Mouse (Mus musculus): ENCODE results near the gene Sgcd.

Sgcd gene

DNA sequence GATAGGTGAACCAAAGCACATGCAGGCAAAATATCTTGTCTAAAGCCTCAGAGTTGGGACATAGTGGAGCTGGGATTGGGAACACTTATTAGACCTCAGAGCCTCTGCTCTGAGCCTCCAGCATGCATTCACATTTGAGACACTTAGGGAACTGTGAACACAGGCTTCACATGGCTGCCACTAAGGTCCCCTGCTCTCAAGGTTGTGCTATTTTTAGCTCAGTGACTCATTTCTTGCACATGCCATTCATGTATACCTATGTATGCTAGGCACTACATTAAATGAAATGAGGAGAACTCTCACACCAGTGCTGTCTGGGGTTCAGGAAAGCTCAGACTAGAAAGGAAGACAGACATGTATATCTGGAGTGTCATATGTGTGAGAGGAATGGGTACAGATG lies 974.5 kb downstream of the Sgcd start:
- ATAC-seq (ENCODE audit: low TSS enrichment), result no peak

DNA sequence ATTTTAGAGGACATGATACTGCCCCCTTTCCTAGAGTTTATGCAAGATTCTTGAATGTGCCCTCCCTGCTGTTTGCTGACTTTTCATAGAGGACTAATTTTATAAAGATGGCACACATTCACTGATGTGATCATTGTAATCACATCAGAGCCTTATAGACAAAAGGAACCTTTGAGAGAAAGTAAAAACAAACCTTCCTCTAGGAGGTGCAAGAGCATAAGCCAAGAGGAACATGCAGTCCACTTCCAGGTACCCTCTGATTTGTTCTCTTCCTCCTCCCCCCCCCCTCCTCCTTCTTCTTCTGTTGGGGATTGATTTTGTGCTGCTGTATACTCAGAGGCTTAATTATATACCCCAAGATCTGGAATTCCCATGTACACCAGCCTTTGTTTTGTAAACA lies 978.6 kb downstream of the Sgcd start:
- ATAC-seq (ENCODE audit: low TSS enrichment), result no peak

DNA sequence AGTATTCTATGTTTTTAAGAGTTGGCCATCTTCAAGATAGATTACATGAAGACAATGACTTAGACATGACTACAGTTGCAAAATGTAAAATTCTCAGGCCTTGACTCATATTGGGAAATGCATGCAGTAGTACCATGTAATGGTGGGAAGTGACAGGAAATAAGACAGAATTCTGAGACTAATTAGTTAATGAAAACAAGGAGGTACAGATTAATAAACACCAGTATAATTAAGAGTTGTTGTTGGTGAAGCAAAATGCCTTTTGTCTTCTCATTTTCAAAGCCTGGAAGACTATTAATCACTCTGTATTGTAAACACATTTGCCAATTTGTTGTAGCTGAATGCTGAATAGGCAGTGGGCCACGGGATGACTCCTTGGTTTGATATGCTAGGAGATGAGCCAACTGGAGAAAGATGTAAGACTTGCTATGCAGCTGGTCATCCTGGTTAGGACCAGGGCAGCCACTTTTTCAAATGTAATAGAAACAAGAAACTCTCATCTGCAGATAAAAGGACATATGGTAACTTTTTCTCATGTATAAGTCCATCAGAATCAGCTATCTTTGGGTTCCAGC lies 983.4 kb downstream of the Sgcd start:
- no peak for ATAC-seq (ENCODE audit: low TSS enrichment)

DNA sequence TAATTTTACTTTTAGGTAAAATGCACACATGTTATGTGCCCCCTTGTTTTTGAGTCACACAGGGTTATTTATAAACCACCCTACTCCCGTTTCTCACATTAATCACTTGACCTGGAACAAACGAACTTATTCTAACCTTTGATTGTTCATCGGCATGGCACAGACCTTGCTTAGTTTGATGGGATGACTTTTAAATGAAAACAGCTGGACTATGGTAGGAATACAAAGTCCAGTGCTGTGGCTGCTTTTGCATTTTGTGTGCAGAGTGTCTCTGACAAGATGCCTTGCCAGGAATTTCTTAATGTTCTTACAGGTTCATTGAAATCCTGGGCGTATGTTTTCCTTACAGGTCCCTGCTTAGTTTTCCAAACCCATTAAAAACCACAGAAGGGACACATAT lies 1049.5 kb downstream of the Sgcd start:
- no peak for ATAC-seq (ENCODE audit: low TSS enrichment)

DNA sequence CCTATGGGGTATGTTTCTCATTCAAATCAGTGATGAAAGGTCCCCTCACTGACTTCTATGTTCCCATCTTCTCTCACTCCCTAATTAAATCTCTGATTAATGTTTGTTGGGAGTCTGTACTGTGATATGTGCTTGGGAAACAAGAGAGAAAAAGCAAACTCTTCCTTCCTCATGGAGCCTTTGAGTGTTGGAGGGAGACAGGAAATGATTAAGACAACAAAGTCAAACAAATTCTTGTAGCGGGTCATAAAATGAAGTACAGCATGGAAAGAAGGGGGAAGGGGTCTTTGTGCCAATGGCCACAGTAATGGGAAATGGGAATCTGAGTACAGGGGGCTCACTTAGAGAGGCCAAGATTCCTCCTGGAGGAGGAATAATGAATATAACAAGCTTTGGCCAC lies 1063.8 kb downstream of the Sgcd start:
- ATAC-seq (ENCODE audit: low TSS enrichment), result no peak

DNA sequence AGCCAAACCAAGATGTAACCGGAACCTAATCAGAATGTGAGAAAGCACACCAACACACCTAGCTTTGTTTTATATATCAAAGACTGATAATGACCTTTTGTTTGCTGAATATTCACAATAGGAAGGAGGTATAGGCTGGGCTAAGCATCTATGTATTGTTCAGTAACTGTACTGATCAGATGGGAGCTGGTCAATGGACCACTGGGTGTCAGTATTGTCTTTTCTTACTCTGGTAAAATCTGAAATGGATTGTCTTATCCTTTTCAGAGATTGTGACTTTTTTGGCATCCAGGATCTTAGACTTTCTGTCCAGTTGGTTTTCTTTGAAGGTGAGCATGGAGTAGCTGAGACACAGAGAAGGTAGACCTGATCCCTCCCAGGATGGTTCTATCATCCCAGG lies 1068.5 kb downstream of the Sgcd start:
- ATAC-seq (ENCODE audit: low TSS enrichment), result peak; percentile 70

DNA sequence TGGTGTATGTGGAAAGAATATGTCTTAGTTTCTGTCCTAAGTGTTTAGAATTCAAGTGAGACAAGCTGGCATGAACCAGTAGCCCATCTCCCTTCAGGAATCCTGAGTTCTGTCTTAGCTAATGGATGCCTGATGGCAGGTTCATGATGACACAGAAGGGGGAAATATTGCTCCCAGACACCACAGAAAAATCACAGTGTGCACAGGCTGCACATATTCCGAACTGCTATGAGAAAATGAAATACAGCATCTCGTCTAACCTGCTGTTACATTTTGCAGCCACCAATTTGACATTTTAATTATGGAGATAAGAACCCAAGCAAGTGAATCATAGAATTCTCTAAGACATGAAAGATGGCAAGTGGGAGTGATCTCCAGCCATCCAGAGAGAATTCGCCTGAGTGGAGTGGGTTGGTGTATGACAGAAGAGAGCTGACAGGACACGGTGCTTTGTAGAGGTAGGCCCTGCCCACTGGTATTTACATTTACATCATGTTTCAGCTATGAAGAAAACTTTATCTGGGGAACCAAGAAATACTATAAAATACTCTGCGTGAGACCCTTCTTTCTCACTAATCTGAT lies 1076.0 kb downstream of the Sgcd start:
- ATAC-seq (ENCODE audit: low TSS enrichment), result peak; percentile 91

DNA sequence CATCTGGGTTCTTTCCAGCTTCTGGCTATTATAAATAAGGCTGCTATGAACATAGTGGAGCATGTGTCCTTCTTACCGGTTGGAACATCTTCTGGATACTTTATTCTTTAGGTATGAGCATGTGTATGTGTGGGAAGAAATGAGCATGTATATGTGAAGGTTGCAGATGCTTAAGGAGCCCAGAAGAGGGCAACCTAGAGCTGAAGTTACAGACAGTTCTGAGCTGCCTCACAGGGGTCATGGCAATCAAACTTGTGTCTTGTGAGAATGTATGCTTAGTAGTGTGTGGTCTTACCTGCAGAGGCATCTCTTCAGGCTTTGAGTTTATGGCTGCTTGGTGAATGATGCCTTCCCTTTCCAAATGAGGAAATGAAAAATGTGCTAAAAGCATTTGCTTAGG lies 1084.5 kb downstream of the Sgcd start:
- no peak for ATAC-seq (ENCODE audit: low TSS enrichment)

DNA sequence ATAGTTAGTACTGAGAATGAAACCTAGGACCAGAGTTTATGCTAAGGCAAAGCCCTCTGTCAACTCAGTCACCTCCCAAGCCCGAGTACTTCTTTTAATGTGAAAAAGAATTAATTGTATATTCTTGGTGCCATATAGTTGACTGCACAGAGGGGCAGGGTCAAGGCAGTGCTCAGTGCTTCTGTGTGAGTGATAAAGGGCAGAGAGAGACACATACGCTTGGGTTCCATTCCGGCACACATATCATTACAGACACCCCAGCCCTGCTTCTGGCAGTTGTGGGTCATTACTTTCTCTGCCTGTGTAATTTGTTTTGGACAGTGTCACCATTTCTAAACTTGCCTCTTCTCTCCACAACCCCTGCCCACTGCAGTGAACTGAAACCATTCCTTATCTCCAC lies 1099.7 kb downstream of the Sgcd start:
- ATAC-seq (ENCODE audit: low TSS enrichment), result no peak

DNA sequence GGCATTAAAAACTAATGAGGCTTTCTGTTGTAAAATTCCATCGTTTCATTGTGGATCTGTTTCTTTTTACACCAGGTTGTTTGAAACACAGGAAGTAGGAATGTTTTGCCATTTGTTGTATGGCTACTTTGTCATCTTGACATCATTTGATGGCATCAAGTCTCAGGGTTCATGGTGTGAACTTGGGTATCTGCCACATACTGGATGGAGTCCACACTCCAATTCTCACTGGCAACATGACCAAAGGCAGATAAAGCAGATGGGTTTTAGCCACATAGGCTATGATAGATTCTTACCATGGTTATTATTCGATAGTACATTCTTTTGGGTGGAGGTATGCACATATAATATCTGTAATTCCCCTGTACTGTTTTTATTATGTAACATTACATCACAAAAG lies 1106.3 kb downstream of the Sgcd start:
- ATAC-seq (ENCODE audit: low TSS enrichment), result no peak

DNA sequence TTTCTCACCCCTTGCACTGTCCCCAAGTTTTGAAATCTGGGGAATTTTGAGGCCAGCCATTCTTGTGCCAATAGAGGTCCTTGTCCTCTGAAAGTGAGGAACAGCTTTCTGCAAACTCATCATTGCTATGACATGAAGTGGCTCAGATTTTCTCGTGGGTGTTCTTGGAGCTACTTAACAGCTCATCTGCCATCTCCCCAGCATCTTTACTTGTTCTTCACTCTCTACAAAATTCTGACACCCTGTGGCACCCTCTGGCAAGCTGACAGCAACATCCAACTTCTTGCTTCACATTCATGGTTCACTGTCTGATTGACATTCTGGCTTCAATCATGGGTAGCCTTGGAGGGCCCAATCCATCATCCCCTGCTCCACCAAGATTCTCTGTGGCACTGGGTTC lies 1113.0 kb downstream of the Sgcd start:
- ATAC-seq (ENCODE audit: low TSS enrichment), result peak; percentile 67

DNA sequence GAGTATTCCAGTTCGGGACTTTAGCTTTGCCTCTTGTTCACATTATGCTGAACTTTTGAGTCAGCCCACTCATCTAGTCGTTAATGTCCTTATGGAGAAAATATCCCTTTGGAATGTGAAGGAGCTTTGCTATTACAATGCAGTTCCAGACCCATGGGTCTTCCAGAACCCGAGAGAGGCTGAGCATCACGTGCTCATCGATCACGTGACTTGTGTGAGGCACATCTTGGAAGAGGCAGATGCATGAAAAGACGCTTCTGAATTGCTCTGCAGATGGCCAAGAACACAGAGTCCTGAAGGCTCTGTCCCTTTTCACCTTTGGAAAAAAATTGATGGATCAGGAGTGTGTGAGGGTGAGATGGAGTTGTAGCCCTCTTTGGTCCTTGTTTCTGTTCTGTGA lies 1120.2 kb downstream of the Sgcd start:
- ATAC-seq (ENCODE audit: low TSS enrichment), result no peak

DNA sequence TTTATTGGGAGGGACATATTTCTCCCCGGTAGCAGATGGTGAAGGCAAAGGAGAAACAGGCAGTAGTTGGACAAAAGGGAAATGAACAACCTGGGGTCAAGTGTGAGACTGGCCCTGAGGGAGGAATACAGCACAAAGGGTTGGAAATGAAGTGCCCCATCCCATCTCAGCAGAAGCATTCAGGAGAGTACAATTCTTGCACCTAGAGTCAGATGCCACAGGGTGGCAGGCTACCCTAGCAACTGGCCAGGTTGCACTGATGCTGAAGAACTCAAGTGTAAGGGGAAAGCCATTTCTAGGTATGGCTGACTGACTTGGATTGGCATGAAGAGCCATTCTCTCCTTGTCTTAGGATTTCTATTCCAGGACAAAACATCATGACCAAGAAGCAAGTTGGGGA lies 1124.0 kb downstream of the Sgcd start:
- ATAC-seq (ENCODE audit: low TSS enrichment), result peak; percentile 94

DNA sequence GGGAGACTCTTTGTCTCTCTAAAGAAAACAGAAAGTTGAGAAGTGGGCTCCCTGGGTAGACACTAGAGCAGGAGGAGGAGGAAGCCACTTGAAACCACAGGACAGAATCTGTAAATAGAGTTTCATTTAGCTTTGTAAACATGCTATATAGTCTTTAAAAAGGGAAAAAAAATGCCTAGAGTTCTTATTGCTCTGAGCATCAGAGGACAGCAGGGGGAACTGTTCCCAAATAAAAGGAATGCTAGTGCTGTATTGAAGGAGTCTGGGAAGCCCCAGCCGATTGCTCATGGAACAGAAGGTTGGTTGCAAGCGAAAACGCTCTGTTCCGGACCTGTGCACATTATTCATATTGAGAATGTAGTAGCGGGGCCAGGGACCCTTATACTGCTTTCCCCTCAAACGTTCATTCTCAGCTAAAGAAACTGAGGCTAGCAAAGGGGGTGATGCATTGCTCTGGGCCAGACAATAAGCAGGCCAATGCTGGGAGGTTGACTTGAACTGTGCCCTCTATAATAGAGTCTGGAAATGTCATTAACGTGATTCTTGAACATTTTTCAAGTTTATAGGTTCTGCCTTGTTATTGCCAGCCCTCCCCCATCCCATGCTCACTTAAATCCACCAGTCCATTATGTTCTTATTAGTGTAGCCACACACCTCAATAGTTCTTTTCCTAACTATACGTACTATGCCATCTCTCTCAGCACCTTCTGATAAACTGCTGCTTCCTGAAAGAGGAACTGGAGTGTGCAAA lies 1140.4 kb downstream of the Sgcd start:
- ATAC-seq (ENCODE audit: low TSS enrichment), result peak; percentile 76

DNA sequence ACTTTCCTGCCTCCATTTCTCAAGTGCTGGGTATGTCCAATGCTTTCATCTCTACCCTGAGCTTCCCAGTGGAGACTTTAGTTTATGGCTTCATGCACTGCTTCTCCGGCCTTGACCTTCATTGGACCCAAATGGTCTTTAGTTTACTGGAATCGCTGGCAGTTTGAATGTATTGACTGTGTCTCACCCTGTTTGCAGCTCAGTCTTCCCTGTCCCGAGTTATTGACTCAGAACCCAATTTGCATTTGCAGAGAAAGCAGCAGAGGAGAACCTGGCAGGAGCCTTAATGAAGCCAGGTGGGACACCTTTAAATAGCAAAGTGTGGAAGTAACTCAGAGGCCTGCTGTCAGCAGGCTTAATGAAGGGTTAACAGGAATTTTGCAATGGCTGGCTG lies 1140.9 kb downstream of the Sgcd start:
- no peak for ATAC-seq (ENCODE audit: low TSS enrichment)

DNA sequence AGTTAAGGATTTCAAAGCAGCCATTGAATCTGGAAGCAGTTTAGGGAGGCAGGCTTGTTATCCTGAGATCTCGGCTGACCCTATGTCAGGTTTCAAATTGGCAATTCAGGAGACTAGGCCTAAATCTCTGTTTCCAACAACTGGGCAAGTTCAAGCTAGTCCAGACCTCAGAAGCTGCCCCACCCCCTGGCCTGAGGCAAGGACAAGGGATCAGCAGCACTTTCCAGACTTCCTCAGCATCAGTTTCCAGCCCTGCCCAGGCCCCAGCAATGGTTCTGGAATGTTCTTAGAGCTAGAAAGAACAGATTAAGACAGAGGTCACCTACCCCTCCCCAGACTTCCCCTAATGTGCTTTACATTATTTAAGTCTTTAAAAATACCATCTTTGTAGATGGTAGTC lies 1142.1 kb downstream of the Sgcd start:
- ATAC-seq (ENCODE audit: low TSS enrichment), result no peak
